Mouse (Mus musculus) right cerebral cortex, postnatal 10 days (tissue): Measurements from ENCODE around the gene Hoxa9.

Experiments
- DNase-seq, 2 experiments: peaks; one replicate each; pipeline ENCODE4 v3.0.0; 2021; ENCODE audit warnings: low spot score in 2 of 2

Hoxa9 gene

DNA sequence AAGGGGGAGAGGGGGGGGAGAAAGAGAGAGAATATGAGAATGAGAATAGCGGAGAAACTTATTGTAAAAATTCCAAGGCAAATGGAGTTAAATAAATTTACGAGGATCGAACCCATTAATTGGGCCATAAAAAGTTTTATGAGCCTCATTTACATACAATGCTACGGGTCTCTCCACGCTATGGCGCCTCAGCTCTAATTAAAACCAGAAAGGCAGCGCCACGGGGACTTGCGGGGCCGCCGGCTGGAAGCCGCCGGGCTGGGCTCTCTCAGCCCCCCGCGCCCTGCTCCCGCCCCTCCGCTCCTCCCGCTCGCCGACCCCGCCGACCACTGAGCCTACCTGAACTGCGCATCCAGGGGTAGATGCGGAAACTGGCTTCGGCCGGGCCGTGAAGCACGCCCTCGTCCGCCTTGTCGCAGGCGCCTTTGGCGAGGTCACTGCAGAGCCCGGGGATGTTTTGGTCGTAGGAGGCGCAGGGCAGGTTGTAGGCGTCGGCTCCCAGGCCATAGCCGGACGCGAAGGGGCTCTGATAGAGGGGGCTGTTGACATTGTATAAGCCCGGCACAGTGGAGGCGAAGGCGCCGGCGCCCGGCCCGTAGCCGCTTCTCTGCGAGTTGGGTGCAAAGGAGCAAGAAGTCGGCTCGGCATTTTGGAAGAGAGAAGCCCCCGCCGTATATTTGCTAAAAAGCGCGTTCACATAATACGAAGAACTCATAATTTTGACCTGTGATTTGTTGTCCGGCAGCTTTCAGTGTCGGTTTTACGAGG is 14.0 kb downstream of the Hoxa9 start:
- DNase-seq, result no peak

DNA sequence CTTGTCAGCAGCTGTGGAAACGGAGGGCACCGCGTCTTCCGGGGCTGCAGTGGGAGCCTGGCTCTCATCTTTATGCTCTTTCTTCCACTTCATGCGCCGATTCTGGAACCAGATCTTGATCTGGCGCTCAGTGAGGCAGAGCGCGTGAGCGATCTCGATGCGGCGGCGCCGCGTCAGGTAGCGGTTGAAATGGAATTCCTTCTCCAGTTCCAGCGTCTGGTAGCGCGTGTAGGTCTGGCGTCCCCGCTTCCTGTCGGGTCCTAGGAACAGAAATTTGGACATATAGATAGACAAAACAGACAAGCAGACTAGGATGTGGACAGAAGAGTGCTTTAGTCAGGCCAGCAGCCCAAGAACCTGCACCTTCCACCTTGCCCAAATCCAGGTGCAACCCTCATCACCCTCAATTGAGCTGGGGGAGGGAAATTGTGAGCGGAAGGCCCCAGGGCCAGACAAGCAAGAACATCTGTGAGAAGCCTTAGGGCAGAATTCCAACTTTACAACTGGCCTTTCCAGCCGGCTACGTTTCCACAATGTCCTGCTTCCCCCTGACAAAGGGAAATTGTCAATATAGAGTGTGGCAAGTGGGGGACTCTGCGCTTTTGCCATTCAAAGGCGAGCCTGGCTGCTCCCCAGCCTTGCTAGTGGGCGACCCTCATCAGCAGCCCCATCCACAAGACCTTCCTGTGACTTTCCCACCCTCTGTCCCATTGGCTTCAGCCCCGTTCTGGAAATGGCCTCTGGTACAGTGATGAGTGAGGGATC is 14.9 kb downstream of the Hoxa9 start:
- DNase-seq, result no peak

DNA sequence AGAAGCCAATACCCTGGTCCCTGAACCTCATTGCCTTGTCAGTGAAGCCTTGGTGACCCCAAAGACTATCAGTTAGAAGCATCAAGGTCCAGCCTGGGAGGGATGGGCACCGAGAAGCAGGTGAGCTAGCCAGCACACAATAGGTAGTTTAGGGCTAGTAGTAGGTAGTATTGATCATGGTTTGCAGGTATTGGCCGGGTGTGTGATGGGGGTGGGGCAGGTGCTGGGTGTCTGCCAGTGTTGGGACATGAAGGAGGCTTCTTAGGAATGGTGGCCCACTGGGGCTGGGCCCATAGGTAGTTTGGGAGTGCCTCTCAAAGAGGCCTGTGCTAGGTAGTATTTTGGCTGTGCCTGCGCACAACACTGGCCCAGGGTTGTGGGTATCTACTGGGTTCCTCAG is 15.8 kb downstream of the Hoxa9 start:
- DNase-seq, result no peak

DNA sequence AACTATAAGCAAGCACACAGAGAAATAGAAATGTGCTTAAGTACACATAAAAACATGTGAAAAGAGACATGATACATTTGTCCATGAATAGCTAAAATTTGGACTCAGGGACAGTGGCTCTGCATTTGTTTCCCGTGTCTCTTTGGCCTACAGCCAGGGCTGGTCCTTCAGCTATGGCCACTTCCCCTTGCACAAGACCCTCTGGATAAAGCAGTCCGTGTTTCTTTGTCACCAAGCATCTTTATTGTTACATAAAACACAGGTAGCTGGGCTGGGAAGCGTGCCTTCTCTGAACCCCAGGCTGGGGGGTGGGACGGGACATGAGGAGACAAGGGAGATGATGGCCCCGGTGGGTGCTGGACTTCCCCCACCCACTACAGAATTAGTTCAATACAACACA is 16.6 kb downstream of the Hoxa9 start:
- no peak for DNase-seq

DNA sequence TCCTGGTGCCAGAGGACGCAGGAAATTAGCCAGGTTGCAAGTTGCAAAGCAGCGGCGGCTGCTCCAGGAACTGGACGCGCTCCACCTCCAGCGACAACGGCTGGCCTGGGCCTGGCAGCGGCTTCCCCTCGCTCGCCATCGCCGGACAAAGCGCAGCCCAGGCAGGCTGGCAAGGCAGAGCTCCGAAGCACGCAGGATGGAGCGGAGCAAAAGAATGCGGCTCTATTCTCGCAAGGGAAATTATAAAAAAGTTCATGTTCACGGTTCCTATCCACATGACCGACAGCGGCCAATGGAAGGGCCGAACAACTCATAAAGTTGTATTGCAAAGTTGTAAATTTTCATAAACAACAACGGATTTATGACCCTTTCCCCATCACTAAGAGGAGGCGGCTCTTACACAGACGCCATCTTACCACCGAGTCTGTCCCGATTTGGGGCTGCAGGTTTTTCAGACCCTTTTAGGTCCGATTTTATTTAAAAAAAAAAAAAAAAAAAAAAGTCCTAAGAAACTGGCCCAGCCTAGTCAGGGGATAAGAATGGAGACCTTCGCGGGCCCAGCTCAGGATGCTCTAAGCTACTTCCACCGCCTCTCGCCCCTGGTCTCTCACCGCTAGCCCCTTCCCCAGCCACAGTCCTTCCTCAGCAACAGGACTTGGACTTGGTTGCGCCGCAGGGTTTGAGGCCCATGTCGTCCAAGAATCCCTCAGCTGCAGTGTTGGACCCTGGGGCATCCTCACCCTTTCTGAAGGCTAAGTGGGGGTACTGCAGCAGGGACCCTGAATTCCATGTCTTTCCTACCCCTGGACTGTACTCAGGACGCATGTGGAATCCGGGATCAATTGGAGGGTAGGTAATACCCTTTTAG is 17.5 kb downstream of the Hoxa9 start, which contains the start of the genes Hoxa3 and Gm28308:
Hoxa3 (minus strand) TSS at position 218 of the 868 bp plus-strand sequence.
Gm28308 (minus strand) TSS at position 221 of the 868 bp plus-strand sequence.
- DNase-seq, result no peak

DNA sequence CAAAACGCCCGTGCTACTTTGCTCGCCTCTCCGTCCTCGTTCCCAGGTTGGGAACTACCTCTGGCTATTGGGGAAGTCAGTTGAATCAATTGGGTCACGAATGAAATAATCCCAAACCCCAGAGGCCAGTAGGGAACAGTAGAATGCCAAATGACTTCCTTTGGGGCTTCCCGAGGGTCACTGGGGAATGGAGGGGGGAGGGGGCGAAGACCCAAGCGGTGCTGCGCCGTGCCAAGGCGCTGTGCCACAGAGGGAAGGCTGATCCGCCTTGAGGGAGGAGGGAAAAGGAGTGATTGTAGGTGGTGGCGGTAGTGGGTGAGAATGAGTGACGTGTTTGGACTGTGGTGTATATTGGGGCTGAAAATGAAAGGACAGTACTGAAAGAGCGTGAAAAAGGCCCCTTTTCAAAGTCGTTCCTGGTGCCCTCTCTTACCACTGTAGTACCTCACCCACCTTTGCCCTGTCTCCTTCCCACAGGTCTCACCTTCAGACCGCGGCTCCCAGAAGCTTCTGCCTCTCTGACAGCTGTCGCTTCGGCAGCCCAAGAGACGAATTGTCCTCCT is 18.3 kb downstream of the Hoxa9 start:
- no peak for DNase-seq

DNA sequence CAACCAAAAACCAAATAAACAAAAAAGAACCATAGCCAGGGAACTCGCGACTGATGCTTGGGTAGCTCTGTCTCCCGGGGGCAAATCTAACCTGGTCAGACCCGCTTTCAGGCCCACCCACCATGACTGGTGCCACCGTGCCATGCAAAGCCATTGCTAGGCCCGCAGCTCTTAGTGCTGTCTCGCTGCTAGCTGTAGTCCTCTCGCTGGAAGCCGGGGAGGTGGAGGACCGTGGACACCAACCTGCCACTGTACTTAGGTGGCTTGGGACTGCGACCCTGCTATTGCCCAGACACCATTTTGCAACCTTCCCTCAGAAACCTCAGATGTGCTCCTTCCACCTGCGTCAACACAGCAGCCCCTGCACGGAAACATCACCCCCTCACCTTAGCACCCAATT is 18.9 kb downstream of the Hoxa9 start:
- no peak for DNase-seq

DNA sequence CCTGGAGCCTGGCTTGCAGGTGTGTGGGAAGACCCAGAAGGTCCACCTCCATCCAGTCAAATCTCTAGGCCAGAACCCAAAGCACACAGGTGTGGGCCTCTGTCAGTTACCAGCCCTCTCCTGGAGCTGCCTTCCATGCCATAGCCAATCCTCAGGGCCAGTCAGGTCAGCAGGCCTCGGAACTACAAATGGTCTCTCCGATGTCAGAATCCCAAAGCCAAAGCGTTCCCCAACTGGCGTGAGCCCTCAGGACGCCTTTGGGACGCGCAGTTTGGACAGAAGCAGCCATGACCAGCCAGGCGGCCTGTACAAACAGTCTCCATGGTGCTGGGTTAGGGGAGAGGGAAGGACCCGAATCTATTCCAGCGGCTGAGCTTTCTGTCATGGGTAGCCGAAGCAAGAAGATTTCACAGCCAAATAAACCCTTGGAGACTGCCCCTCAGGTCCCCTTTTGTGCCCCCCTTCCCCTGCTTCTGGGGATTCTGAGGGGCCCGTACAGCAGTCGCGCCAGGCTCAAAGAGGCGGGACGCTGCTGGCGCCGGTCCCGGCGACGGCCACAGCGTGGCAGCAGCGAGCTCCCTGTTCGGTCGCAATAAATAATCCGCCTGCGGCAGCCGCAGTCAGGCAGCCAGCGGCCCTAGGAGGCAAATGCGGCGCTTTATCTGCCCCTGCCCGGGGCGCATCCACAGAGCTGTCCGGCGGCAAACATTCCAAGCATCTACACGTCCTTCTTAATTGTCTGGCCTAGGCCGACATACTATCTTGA is 19.5 kb downstream of the Hoxa9 start:
- DNase-seq, result peak in 1 of 2 experiments; percentile 67

DNA sequence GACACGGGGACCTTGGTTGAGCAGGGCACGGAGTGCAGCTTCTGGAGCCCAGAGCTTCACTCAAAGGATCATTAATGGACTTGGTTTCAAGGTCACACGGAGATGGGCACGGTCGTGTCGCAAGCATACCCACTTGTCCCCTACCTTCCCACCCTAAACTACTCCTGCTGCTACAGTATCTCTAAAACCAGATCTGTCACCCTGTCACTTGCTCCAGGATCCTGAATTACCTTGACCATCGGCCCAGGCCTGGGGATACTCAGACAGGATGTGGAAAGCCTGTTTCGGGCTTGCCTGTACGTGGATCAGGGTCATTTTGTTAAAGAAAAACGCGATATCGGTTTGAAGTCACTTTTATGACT is 21.2 kb downstream of the Hoxa9 start:
- no peak for DNase-seq

DNA sequence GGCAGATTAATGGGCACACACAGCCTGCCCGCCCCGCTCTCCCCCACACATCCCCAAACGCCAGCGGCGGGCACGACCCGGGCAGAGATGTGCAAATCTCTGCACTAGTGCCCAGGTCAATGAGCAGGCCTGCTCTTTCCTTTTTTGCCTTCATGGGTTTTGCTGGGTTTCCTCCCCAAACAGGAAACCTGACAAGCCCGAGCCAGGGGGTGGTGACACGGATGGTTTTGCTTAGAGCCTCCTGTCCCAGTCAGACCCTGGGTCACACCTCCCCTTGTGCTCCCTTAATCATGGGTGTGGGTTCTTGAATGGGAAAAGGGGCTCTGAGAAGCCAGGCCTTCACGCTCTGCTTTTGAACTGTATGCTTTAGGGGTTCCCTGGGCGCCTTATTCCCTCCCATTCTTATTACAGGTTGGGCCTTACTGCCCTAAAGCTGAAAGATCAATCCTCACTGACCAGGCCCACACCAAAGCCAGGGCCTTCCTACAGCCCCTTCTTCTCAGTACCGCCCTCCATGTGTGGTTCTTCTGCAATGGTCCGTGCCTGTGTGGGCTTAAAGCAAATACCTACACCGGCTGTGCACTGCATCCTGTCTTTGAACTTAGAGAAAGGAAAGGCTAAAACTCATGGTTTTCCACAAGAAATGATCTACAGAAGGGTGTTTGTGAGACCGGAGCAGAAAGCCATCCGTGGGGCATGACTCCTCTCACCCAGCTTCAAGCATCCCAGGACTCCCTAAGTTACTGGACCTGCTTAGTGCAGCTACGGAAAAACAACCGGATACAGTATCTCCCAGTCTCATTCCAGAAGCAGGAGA is 21.8 kb downstream of the Hoxa9 start:
- DNase-seq, result no peak

DNA sequence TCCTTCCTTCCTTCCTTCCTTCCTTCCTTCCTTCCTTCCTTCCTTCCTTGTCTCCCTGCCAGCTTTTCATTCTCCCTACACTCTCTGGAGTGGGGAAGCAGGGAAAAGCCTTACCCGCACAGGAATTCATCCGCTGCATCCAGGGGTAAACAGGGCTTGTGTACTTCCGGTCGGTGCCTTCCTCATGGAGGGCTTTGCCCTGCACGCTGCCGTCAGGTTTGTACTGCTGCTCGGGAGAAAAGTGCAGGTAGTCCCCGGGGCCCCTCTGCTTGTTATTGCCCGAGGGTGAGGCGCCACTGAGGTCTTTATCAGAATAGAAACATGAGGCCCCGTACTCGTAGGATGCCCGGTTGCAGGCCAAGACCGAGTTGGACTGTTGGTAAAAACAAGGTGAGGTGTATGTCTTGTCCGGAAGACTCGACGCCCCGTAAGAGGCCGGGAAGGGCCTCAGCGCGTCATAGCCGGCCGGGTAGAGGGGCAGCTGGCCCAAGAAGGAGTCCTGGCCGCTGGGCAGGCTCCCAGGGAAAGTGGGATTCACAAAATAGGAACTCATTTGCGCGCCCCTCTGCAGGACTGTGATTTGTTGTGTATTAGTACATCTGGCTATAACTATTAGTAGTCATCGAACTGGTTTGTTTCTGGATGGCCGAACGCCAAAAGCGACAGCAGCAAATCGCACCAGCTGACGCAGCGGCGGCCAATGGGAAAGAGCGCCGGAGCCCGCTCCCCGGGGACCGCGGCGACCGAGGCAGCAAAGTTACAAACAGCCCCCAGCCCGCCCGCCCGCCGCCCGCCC is 22.6 kb downstream of the Hoxa9 start, which contains the start of gene Hoxa6:
Hoxa6 (minus strand) TSS at position 651 of the 796 bp plus-strand sequence.
- DNase-seq, result no peak

DNA sequence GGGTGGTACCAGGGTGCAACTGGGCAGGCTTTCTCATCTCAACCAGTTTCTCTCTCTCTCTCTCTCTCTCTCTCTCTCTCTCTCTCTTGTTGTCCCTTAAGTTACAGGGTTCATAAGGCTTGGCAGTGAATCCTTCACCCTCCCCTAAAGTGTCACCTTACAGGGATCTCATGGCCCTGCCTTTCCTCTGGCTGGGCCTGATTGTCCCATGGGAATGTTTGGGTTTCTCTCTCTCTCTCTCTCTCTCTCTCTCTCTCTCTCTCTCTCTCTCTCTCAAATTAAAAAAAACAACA is 23.3 kb downstream of the Hoxa9 start:
- no peak for DNase-seq

DNA sequence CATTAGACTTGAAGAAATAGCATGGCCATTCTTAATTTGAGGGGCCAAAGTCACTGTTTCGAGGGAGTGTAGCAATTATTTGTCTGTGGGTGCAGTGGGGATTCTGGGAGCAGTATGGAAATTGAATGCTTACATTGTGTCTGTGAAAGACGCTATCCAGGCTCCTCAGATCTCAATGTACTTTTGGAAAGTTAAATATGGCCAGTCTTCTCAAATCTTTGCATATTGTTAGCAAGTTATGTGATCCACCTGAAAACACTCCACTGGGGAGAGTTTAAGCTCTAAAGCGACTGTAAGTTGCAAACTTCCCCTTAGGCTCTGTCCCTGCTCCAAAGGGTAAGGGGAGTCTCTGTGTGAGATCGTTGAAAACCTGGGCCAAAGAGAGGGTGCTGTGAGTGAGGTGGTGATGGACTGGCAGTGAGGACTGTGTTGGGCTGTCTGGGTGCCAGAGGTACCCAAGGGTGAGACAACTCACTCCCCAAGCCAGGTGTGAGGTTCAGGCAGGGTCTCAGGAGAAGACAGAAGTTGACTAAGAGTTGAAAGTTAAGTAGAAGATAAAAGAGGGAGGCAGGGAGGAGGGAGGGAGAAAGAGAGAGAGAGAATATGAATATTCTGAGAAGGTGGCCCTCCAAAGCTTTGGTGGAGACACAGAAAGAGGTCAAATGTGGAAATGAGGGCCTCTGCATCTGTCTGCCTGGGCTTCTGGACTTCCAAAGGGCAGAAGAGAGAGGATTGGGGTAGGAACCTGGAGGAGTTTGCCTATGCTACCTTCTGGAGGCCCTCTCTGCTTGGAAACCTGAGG is 23.8 kb downstream of the Hoxa9 start:
- DNase-seq, result no peak

DNA sequence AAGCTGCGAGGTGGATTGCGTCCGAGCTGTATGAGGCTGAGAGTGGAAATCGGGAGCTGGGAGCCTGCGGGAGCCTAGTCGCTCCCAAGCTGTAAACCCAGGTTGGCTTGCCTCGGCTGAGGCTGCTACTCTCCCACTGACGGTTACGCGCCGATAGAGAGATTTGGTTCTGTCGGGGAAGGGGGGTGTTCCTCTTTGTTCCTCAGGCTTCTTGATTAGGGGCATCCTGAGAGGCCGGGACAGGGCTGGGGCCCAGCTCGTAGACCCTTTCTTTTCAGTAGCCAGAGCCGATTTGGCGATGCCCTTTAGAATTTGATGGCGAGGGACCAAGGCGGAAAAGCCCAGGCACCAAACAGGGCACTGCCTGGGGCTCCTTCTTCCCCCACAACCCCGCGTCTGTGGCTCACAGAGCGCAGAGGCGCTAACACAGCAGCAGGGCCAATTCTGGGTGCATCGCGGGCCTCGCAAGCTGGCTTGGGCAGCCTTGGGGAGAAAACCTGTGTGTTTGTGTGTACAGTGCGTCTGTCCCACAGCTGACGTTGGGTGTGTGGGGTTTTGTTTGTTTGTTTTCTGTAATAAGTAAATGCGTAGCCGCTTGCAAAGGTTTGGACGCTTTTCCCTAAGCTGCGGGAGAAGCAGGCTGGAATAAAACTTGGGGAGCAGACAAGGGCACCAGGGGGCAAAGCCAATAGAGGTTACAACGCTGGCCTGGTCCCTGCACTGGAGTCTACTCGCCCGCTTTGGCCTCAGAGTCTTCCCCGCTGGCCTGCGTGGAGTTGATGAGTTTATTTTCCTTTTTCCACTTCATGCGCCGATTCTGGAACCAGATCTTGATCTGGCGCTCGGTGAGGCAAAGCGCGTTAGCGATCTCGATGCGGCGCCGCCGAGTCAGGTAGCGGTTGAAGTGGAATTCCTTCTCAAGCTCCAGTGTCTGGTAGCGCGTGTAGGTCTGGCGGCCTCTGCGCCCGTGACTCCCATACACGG is 25.0 kb downstream of the Hoxa9 start:
- DNase-seq, result no peak

DNA sequence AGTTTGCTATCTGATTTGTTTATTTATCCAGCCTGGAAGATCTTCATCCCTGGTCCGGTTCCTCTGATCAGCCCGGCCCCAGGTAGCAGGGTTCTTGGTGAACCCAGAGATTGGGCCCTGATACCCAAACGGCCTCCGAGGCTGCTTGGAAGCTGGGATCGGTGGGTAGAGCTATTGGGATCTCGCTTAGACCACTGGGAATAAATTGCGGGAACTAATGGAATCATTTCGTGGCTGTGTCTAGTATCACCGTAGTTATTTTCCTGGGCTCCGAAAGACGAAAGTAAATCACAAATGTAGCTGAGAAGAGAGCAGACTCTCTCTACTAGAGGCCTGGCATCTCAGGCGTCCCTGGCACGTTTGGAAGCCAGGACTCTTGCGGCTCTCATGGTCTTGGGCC is 25.7 kb downstream of the Hoxa9 start:
- no peak for DNase-seq

DNA sequence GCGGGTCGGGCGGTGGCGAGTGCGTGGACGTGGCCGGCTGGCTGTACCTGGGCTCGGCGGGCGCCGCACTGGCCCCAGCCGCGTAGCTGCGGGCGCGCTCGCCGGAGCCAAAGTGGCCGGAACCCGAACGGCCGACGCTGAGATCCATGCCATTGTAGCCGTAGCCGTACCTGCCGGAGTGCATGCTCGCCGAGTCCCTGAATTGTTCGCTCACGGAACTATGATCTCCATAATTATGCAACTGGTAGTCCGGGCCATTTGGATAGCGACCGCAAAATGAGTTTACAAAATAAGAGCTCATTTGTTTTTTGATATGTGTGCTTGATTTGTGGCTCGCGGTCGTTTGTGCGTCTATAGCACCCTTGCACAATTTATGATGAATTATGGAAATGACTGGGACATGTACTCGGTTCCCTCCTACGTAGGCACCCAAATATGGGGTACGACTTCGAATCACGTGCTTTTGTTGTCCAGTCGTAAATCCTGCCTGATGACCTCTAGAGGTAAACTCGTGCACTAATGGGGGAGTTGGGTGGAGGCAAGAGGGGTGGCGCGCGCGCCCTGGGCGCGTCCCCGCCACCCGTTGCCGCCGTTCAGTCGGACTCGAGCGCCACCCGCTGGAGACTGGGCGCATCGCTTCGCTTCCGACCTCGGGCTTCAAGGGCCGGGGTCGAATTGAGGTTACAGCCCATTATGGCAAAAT is 26.7 kb downstream of the Hoxa9 start, which contains the start of gene Hoxa5:
Hoxa5 (minus strand) TSS at position 538 of the 703 bp plus-strand sequence.
- no peak for DNase-seq
